Mouse (Mus musculus): ENCODE measurements around the gene Cables2. TPM values are rescaled to one million over a fixed set of nuclear protein-coding genes. Genes with fewer than 3 reads are reported as not detected.

Cables2 gene
- polyA plus RNA-seq, 1 experiment from 2014 or later: 16.1 TPM

GRCm38 (mm10) chr2:180237601-180238345, 35.5 kb downstream of the Cables2 start:
- WGBS: 84% methylated on average over 7 of the region's 7 CpGs

DNA sequence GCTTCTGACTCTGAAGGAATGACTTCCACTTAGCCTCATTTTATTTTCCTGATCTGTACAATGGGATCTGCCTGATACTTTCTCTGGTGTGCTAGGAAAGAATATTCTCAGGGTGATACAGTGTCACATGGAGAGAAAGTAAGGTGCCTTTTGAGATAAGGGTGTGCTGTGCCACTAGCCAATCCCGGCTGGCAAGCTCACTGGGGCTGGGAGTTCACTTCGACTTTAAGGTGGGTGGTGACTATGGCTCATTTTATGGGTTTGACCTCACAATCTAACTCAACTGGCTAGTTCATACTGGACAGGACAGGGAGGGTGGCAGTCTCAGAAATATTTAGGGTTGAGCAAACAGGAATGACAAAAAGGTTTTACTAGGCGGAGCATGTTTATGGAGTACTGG, 36.4 kb downstream of the Cables2 start:
- ATAC-seq (ENCODE audit: insufficient number of reproducible peaks, insufficient read depth, low FRiP score, low read depth): no peak
- 73% methylated on average over 3 of the region's 3 CpGs for WGBS
- Histone ChIP-seq H3K27me3 (ENCODE audit: control insufficient read depth, insufficient read depth, low read length) (no peaks in the 10 kb centered on the region), H3K4me2 (ENCODE audit: low read length) (no peak overlapping the region), H3K9me3 (ENCODE audit: control insufficient read depth, low read length) (no peaks in the 10 kb centered on the region), H3K9ac (ENCODE audit: low read length) (no peak overlapping the region), H3K4me3 (ENCODE audit: control insufficient read depth in 1 of 2, insufficient read depth in 1 of 2, low read depth in 1 of 2, low read length in 2 of 2) (no peak overlapping the region), H3K27ac (replicated peaks in 1 of 2; ENCODE audit: control insufficient read depth in 1 of 2, insufficient read depth in 1 of 2, low read depth in 2 of 2, low read length in 2 of 2) (no peak overlapping the region), H3K36me3 (ENCODE audit: control insufficient read depth, insufficient read depth, low read length) (no peaks in the 10 kb centered on the region), H3K4me1 (ENCODE audit: control insufficient read depth in 2 of 2, insufficient read depth in 2 of 2, low read length in 2 of 2) (peaks cover 27 to 37% of the 10 kb centered on the region in 2 experiments)

More at GRCm38 (mm10) chr2:180237601-180238345, 35.5 kb downstream of the Cables2 start:
- ATAC-seq (ENCODE audit: insufficient number of reproducible peaks, insufficient read depth, low FRiP score, low read depth): no peak
- no peaks in the 10 kb centered on the region for H3K9me3 ChIP-seq (ENCODE audit: control insufficient read depth, low read length)
- H3K4me1 ChIP-seq (ENCODE audit: control insufficient read depth in 2 of 2, insufficient read depth in 2 of 2, low read length in 2 of 2): peaks cover 23 to 31% of the 10 kb centered on the region in 2 experiments
- no peak overlapping the region for H3K4me3 ChIP-seq (ENCODE audit: control insufficient read depth in 1 of 2, insufficient read depth in 1 of 2, low read depth in 1 of 2, low read length in 2 of 2)
- no peak overlapping the region for H3K9ac ChIP-seq (ENCODE audit: low read length)
- no peaks in the 10 kb centered on the region for H3K27me3 ChIP-seq (ENCODE audit: control insufficient read depth, insufficient read depth, low read length)
- H3K27ac ChIP-seq (replicated peaks in 1 of 2; ENCODE audit: control insufficient read depth in 1 of 2, insufficient read depth in 1 of 2, low read depth in 2 of 2, low read length in 2 of 2): no peak overlapping the region
- no peak overlapping the region for H3K4me2 ChIP-seq (ENCODE audit: low read length)
- H3K36me3 ChIP-seq (ENCODE audit: control insufficient read depth, insufficient read depth, low read length): no peaks in the 10 kb centered on the region

DNA sequence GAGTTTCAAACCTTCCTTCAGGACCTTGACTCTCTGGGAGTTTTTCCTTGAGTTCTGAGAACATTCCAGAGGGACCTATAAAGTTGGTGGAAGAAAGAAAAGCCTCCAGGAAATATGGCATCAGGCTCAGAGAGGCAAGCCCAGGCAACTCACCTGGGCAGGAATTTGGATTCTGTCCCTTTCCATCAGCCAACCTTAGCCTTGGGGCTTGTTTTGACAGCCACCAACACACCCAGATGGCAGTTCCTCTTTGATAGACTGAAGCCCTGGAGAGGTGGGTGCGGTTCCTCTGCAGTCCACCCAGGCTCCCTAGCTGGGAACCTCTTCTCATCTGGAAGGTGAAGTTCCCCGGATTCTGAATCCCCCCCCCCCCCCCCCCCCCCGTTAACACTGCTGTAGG, 36.8 kb downstream of the Cables2 start:
- no peak overlapping the region for H3K9ac ChIP-seq (ENCODE audit: low read length)
- H3K36me3 ChIP-seq (ENCODE audit: control insufficient read depth, insufficient read depth, low read length): no peaks in the 10 kb centered on the region
- H3K9me3 ChIP-seq (ENCODE audit: control insufficient read depth, low read length): no peaks in the 10 kb centered on the region
- no peak overlapping the region for H3K27ac ChIP-seq (replicated peaks in 1 of 2; ENCODE audit: control insufficient read depth in 1 of 2, insufficient read depth in 1 of 2, low read depth in 2 of 2, low read length in 2 of 2)
- H3K4me2 ChIP-seq (ENCODE audit: low read length): no peak overlapping the region
- ATAC-seq (ENCODE audit: insufficient number of reproducible peaks, insufficient read depth, low FRiP score, low read depth): no peak
- no peaks in the 10 kb centered on the region for H3K27me3 ChIP-seq (ENCODE audit: control insufficient read depth, insufficient read depth, low read length)
- H3K4me3 ChIP-seq (ENCODE audit: control insufficient read depth in 1 of 2, insufficient read depth in 1 of 2, low read depth in 1 of 2, low read length in 2 of 2): no peak overlapping the region
- peaks cover 27 to 37% of the 10 kb centered on the region in 2 experiments for H3K4me1 ChIP-seq (ENCODE audit: control insufficient read depth in 2 of 2, insufficient read depth in 2 of 2, low read length in 2 of 2)
- 39% methylated on average over 3 of the region's 3 CpGs for WGBS

GRCm38 (mm10) chr2:180235788-180236187, 37.5 kb downstream of the Cables2 start:
- Histone ChIP-seq H3K4me1 (ENCODE audit: control insufficient read depth in 2 of 2, insufficient read depth in 2 of 2, low read length in 2 of 2) (peaks cover 27 to 39% of the 10 kb centered on the region in 2 experiments), H3K27me3 (ENCODE audit: control insufficient read depth, insufficient read depth, low read length) (no peaks in the 10 kb centered on the region), H3K36me3 (ENCODE audit: control insufficient read depth, insufficient read depth, low read length) (no peaks in the 10 kb centered on the region), H3K4me2 (ENCODE audit: low read length) (no peak overlapping the region), H3K9ac (ENCODE audit: low read length) (no peak overlapping the region), H3K27ac (replicated peaks in 1 of 2; ENCODE audit: control insufficient read depth in 1 of 2, insufficient read depth in 1 of 2, low read depth in 2 of 2, low read length in 2 of 2) (peak overlapping the region; percentile 78 to 87; a peak in 3 of 4 replicates), H3K4me3 (ENCODE audit: control insufficient read depth in 1 of 2, insufficient read depth in 1 of 2, low read depth in 1 of 2, low read length in 2 of 2) (no peak overlapping the region), H3K9me3 (ENCODE audit: control insufficient read depth, low read length) (no peaks in the 10 kb centered on the region)
- WGBS: 76% methylated on average over 4 of the region's 4 CpGs
- no peak for ATAC-seq (ENCODE audit: insufficient number of reproducible peaks, insufficient read depth, low FRiP score, low read depth)

DNA sequence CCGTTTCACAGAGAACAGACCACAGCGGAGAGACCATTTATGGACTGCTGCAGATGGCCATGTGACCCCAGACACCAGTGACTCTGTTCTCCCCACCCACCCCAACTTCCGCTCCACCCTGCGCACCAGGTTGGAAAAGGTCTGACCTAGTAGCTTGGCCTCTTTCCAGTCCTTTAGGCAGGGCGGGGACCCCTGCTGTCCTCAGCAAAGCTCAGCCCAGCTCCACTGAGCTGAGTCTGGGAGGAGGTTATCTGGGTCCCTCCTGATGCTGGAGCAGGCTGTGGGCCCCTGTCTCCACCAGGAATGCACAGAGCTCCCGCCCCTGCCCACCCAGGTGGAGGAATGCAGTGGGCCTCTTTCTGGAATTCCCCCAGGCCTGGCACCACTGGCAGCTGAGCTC, 38.3 kb downstream of the Cables2 start:
- 22% methylated on average over 6 of the region's 6 CpGs for WGBS
- Histone ChIP-seq H3K4me1 (ENCODE audit: control insufficient read depth in 2 of 2, insufficient read depth in 2 of 2, low read length in 2 of 2) (peaks cover 34 to 44% of the 10 kb centered on the region in 2 experiments), H3K4me2 (ENCODE audit: low read length) (peak overlapping the region; percentile 17; the same call in 1 of the 2 replicates), H3K4me3 (ENCODE audit: control insufficient read depth in 1 of 2, insufficient read depth in 1 of 2, low read depth in 1 of 2, low read length in 2 of 2) (no peak overlapping the region), H3K9ac (ENCODE audit: low read length) (no peak overlapping the region), H3K36me3 (ENCODE audit: control insufficient read depth, insufficient read depth, low read length) (no peaks in the 10 kb centered on the region), H3K9me3 (ENCODE audit: control insufficient read depth, low read length) (no peaks in the 10 kb centered on the region), H3K27me3 (ENCODE audit: control insufficient read depth, insufficient read depth, low read length) (no peaks in the 10 kb centered on the region), H3K27ac (replicated peaks in 1 of 2; ENCODE audit: control insufficient read depth in 1 of 2, insufficient read depth in 1 of 2, low read depth in 2 of 2, low read length in 2 of 2) (peak overlapping the region; percentile 78 to 87)
- peak; percentile 79 for ATAC-seq (ENCODE audit: insufficient number of reproducible peaks, insufficient read depth, low FRiP score, low read depth)

GRCm38 (mm10) chr2:180234353-180234752, 38.9 kb downstream of the Cables2 start:
- no peak for ATAC-seq (ENCODE audit: insufficient number of reproducible peaks, insufficient read depth, low FRiP score, low read depth)
- Histone ChIP-seq H3K27me3 (ENCODE audit: control insufficient read depth, insufficient read depth, low read length) (no peaks in the 10 kb centered on the region), H3K27ac (replicated peaks in 1 of 2; ENCODE audit: control insufficient read depth in 1 of 2, insufficient read depth in 1 of 2, low read depth in 2 of 2, low read length in 2 of 2) (peak overlapping the region; percentile 78 to 87), H3K9ac (ENCODE audit: low read length) (no peak overlapping the region), H3K4me3 (ENCODE audit: control insufficient read depth in 1 of 2, insufficient read depth in 1 of 2, low read depth in 1 of 2, low read length in 2 of 2) (no peak overlapping the region), H3K9me3 (ENCODE audit: control insufficient read depth, low read length) (no peaks in the 10 kb centered on the region), H3K4me2 (ENCODE audit: low read length) (0 out of 2 replicates have a peak overlapping the region, but pooled peaks have one; percentile 17), H3K4me1 (ENCODE audit: control insufficient read depth in 2 of 2, insufficient read depth in 2 of 2, low read length in 2 of 2) (peaks cover 35 to 44% of the 10 kb centered on the region in 2 experiments), H3K36me3 (ENCODE audit: control insufficient read depth, insufficient read depth, low read length) (no peaks in the 10 kb centered on the region)
- WGBS: 87% methylated on average over 8 of the region's 8 CpGs

DNA sequence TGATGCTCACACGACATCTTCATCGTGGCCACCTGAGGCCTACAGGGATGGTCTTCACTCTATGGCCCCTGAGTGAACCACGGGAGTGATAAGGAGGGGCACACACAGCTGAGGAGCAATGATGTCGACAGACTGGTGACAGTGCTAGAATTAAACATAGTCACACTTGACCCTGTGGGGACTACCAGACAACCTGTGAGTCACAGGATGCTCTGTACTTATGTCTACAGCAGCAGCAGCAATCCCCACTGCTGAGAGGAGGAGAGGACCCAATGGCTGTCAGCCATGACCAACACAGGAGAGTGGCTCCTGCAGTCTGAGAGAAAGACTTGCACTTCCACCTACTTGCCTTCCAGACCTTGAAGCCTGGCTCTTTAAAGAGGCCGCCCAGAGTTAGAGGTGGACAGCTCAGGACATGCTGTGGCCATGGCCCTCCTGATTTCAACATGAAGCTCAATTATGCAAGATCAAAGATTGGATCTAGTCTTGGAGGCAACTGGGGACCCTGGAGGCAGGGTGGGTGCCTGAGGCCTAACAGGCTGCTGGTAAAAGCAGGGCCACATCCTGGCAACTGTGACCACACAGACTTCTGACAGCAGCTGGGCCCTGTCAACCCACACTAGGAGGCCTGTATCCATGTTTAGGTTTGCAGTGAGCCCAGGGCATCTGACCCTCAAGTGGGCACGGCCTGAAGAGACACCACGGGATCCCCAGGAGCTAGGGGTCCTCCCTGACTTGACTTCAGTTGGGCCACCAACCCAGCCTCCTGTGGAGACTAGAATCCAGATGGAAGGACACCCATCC, 40.0 kb downstream of the Cables2 start:
- Histone ChIP-seq H3K36me3 (ENCODE audit: control insufficient read depth, insufficient read depth, low read length) (no peaks in the 10 kb centered on the region), H3K4me3 (ENCODE audit: control insufficient read depth in 1 of 2, insufficient read depth in 1 of 2, low read depth in 1 of 2, low read length in 2 of 2) (no peak overlapping the region), H3K9ac (ENCODE audit: low read length) (no peak overlapping the region), H3K4me2 (ENCODE audit: low read length) (no peak overlapping the region), H3K4me1 (ENCODE audit: control insufficient read depth in 2 of 2, insufficient read depth in 2 of 2, low read length in 2 of 2) (peaks cover 41 to 50% of the 10 kb centered on the region in 2 experiments), H3K27me3 (ENCODE audit: control insufficient read depth, insufficient read depth, low read length) (no peaks in the 10 kb centered on the region), H3K27ac (replicated peaks in 1 of 2; ENCODE audit: control insufficient read depth in 1 of 2, insufficient read depth in 1 of 2, low read depth in 2 of 2, low read length in 2 of 2) (0 out of 4 replicates have a peak overlapping the region, but pooled peaks of 1 of the 2 experiments have one; percentile 87), H3K9me3 (ENCODE audit: control insufficient read depth, low read length) (no peaks in the 10 kb centered on the region)
- 46% methylated on average over 7 of the region's 7 CpGs for WGBS
- ATAC-seq (ENCODE audit: insufficient number of reproducible peaks, insufficient read depth, low FRiP score, low read depth): no peak
